Mouse (Mus musculus) NIH3T3 (cell line): ENCODE data around the gene Abcb11.

Source experiments
- DNase-seq: peaks from one replicate; pipeline ENCODE4 v3.0.0-alpha.2; 2012; ENCODE audit warnings: low read depth

Abcb11 gene

GRCm38 (mm10) chr2:69188732-69189131 lies 153.7 kb downstream of the Abcb11 start:
- no peak for DNase-seq
